Mouse (Mus musculus): ENCODE results near the gene St8sia2. TPM values are rescaled to one million over a fixed set of nuclear protein-coding genes. Genes with fewer than 3 reads are reported as not detected.
"Not testable (repeated sequence)": the region's sequence is repeated elsewhere in the genome, so short reads cannot be mapped to it uniquely, and the experiment has no call there.

The St8sia2 gene
- total and polyA plus RNA-seq, 3 experiments: 0.11 to 0.44 (median 0.37) TPM

DNA sequence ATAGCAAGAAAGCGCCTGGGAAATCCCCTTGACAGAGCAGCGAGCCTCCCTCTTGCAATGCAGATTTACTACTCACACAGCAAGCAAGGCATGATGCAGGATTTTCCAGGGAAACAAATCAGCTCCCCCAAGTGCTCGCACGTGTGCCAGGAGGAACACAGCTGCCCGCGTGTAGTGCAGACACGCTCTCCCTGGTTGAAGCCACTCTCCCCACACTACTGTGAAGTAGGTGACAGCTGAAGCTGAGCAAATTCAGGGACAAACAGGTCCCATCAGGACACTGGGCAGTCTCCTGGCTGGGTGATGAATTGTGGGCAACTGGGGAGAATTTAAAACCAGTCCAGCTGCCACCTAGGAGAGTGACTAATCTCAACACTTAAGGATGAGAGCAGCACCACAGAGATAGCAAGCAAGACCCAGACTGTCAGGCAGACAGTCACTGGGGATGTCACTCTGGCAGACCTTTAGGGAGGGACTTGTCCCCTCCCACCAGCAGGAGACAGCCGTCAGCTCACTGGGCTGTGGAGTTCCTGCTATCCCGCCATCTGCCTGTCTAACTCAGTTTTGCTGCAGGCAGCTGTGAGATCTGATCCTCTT, 6.6 kb downstream of the St8sia2 start:
- Histone ChIP-seq H3K9ac (ENCODE audit: low read depth, low read length) (no peak overlapping the region), H3K4me1 (ENCODE audit: control insufficient read depth, insufficient read depth, low read length) (peaks cover 1% of the 10 kb centered on the region; the same call in 1 of the 2 replicates), H3K79me2 (replicated peaks; ENCODE audit: control insufficient read depth, insufficient read depth, low read length) (no peaks in the 10 kb centered on the region), H3K27me3 (ENCODE audit: control insufficient read depth, insufficient read depth, low read length) (no peaks in the 10 kb centered on the region), H3K36me3 (ENCODE audit: control insufficient read depth, insufficient read depth, low read length) (no peaks in the 10 kb centered on the region), H3K27ac (no peak overlapping the region), H3K4me3 (no peak overlapping the region)
- no peak for DNase-seq
- no peak for TF ChIP-seq CTCF (IDR thresholded peaks at IDR 0.05)
- no peak for TF ChIP-seq EP300 (IDR thresholded peaks at IDR 0.05; ENCODE audit: insufficient read depth, low read depth, low read length)
- no peak for TF ChIP-seq POLR2A (IDR thresholded peaks at IDR 0.05; ENCODE audit: insufficient read depth, low read depth, low read length)
- intact Hi-C loops (cut with DNase I): no loop called here
- WGBS: 15% methylated on average over 9 of the region's 9 CpGs

DNA sequence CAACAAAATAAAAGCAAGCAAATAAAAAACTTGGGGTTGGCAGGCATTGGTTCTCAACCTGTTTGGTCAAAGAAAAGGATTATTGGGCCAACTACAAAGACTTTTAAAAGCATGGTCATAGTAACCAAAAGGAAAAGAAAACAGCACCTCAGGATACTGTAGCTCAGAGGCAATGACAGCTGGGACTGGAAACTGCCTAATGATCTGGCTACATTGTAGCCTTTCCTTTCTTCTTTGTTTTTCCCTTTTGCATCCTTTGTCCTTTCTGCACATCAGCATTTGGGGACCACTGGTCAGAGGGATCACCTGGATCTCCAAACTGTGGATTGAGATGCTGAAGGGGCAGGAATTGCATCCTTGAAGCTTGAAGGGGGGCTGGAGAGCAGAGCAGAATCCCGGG, 7.1 kb downstream of the St8sia2 start:
- H3K4me1 ChIP-seq (ENCODE audit: control insufficient read depth, insufficient read depth, low read length): peaks cover 1% of the 10 kb centered on the region; the same call in 1 of the 2 replicates
- H3K9ac ChIP-seq (ENCODE audit: low read depth, low read length): no peak overlapping the region
- no peaks in the 10 kb centered on the region for H3K36me3 ChIP-seq (ENCODE audit: control insufficient read depth, insufficient read depth, low read length)
- TF ChIP-seq EP300 (IDR thresholded peaks at IDR 0.05; ENCODE audit: insufficient read depth, low read depth, low read length) (no peak), POLR2A (IDR thresholded peaks at IDR 0.05; ENCODE audit: insufficient read depth, low read depth, low read length) (no peak), CTCF (IDR thresholded peaks at IDR 0.05) (no peak)
- no peaks in the 10 kb centered on the region for H3K27me3 ChIP-seq (ENCODE audit: control insufficient read depth, insufficient read depth, low read length)
- DNase-seq: no peak
- no peak overlapping the region for H3K4me3 ChIP-seq
- H3K79me2 ChIP-seq (replicated peaks; ENCODE audit: control insufficient read depth, insufficient read depth, low read length): no peaks in the 10 kb centered on the region
- H3K27ac ChIP-seq: no peak overlapping the region
- WGBS: 6% methylated on average over 1 of the region's 1 CpGs
- intact Hi-C loops (cut with DNase I): no loop called here

DNA sequence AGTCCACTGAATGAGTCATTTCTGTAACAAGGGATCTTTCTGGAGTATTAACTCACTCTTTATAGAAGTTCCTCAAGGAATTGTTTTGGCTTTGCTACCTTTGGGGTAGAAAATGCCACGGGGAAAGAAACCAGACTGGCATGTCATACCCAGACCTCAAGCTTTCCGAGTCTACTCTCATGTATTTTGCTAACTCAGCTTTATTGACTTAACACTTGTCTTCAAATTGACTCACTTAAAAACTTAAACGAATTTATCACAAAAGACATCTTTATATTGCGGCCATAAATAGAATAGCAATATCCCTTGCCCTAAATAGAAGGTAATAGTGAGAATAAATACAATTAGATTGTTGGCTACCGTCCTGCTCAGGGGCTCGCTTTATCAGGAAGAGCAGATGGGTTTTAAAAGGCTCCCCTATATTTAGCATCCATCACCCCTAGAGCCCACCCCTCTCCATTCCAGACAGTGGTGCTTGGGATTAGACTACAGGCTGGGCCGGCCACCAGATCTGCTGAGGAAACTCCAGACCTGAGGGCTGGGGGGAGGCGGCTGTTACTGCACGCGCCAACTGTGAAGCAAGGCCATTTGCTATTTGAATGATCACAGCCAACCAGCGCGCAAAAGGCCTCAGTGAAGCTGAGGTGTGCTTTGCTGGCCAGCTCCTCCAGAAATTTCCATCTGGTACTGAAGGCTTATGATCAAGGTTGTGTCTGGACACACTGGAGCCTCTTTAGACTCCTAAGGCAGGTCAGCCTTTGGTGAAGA, 12.6 kb downstream of the St8sia2 start:
- Histone ChIP-seq H3K27ac (no peak overlapping the region), H3K4me3 (no peak overlapping the region), H3K4me1 (ENCODE audit: control insufficient read depth, insufficient read depth, low read length) (no peaks in the 10 kb centered on the region; the same call in 1 of the 2 replicates), H3K9ac (ENCODE audit: low read depth, low read length) (no peak overlapping the region), H3K27me3 (ENCODE audit: control insufficient read depth, insufficient read depth, low read length) (no peaks in the 10 kb centered on the region), H3K36me3 (ENCODE audit: control insufficient read depth, insufficient read depth, low read length) (no peaks in the 10 kb centered on the region), H3K79me2 (replicated peaks; ENCODE audit: control insufficient read depth, insufficient read depth, low read length) (no peaks in the 10 kb centered on the region)
- intact Hi-C loops (cut with DNase I): no loop called here
- WGBS: 73% methylated on average over 12 of the region's 12 CpGs
- no peak for DNase-seq
- no peak for TF ChIP-seq CTCF (IDR thresholded peaks at IDR 0.05)
- TF ChIP-seq POLR2A (IDR thresholded peaks at IDR 0.05; ENCODE audit: insufficient read depth, low read depth, low read length): no peak
- TF ChIP-seq EP300 (IDR thresholded peaks at IDR 0.05; ENCODE audit: insufficient read depth, low read depth, low read length): no peak

DNA sequence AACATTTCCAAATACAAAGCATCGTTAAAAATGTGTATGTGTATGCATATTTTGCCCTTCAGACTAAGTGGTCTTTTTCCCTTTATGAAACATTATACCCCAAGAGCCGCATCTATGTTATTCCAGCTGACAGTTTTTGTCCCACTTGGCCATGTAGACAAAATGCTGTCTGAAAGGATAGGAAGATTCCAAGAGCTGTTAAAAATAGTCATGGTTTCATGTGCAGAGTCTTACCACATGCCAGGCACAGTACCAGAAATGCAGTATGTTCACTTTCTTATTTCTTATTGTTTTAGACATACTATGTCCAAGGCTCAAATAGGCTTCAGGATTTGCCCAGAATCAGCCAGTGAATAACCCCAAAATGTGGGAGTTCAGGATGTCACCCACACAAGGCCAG, 24.1 kb downstream of the St8sia2 start:
- intact Hi-C loops (cut with DNase I): no loop called here
- no peak for TF ChIP-seq CTCF (IDR thresholded peaks at IDR 0.05)
- no peak for TF ChIP-seq POLR2A (IDR thresholded peaks at IDR 0.05; ENCODE audit: insufficient read depth, low read depth, low read length)
- TF ChIP-seq EP300 (IDR thresholded peaks at IDR 0.05; ENCODE audit: insufficient read depth, low read depth, low read length): no peak
- H3K27ac ChIP-seq: no peak overlapping the region
- DNase-seq: no peak
- no peaks in the 10 kb centered on the region for H3K4me1 ChIP-seq (ENCODE audit: control insufficient read depth, insufficient read depth, low read length)
- H3K27me3 ChIP-seq (ENCODE audit: control insufficient read depth, insufficient read depth, low read length): no peaks in the 10 kb centered on the region
- H3K4me3 ChIP-seq: no peak overlapping the region
- H3K36me3 ChIP-seq (ENCODE audit: control insufficient read depth, insufficient read depth, low read length): no peaks in the 10 kb centered on the region
- H3K79me2 ChIP-seq (replicated peaks; ENCODE audit: control insufficient read depth, insufficient read depth, low read length): no peaks in the 10 kb centered on the region
- WGBS: 81% methylated on average over 2 of the region's 2 CpGs
- H3K9ac ChIP-seq (ENCODE audit: low read depth, low read length): no peak overlapping the region

DNA sequence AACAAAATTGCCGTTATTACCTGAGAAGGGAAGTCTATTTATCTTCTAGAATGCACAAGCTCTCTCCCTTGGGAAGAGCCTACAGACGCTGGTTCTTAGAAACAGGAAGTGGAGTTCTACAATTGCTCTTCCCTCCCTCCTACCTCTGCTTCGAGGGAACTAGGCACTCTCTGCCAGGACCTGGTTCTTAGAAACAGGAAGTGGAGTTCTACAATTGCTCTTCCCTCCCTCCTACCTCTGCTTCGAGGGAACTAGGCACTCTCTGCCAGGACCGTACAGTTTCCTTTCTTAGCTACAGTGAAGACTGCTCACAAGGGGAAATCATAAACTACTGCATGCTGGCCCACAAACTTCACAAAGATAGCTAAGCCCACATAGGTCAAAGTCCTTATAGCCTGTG, 41.3 kb downstream of the St8sia2 start:
- H3K4me1 ChIP-seq (ENCODE audit: control insufficient read depth, insufficient read depth, low read length); DNase-seq; H3K27me3 ChIP-seq (ENCODE audit: control insufficient read depth, insufficient read depth, low read length); H3K9ac ChIP-seq (ENCODE audit: low read depth, low read length); H3K36me3 ChIP-seq (ENCODE audit: control insufficient read depth, insufficient read depth, low read length); H3K79me2 ChIP-seq (replicated peaks; ENCODE audit: control insufficient read depth, insufficient read depth, low read length); intact Hi-C loops (cut with DNase I); H3K27ac ChIP-seq; H3K4me3 ChIP-seq: not testable (repeated sequence)
- WGBS: 15% methylated on average over 5 of the region's 5 CpGs

DNA sequence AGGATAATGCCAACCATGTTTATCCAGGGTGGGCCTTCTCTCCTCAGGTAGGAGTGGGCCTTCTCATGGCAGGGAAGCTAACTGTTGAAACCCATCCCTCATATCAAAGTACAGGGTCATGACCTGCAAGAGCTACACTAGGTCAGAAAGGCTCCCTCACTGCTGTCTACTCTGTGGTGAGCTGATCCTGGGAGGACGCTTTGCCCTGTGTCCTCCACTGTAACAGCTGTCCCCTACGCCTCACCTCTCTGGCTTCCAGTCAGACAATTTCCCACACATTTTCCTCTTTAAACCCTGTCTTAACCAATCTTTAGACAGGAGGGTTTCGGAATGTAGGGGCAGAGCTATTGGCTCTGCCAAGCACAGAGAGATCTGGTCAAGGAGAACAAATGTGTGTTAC, 48.3 kb downstream of the St8sia2 start:
- TF ChIP-seq EP300 (IDR thresholded peaks at IDR 0.05; ENCODE audit: insufficient read depth, low read depth, low read length) (no peak), POLR2A (IDR thresholded peaks at IDR 0.05; ENCODE audit: insufficient read depth, low read depth, low read length) (no peak), CTCF (IDR thresholded peaks at IDR 0.05) (no peak)
- Histone ChIP-seq H3K79me2 (replicated peaks; ENCODE audit: control insufficient read depth, insufficient read depth, low read length) (no peaks in the 10 kb centered on the region), H3K9ac (ENCODE audit: low read depth, low read length) (no peak overlapping the region), H3K4me1 (ENCODE audit: control insufficient read depth, insufficient read depth, low read length) (no peaks in the 10 kb centered on the region), H3K4me3 (no peak overlapping the region), H3K27ac (no peak overlapping the region), H3K27me3 (ENCODE audit: control insufficient read depth, insufficient read depth, low read length) (no peaks in the 10 kb centered on the region), H3K36me3 (ENCODE audit: control insufficient read depth, insufficient read depth, low read length) (no peaks in the 10 kb centered on the region)
- 96% methylated on average over 3 of the region's 3 CpGs for WGBS
- no peak for DNase-seq
- intact Hi-C loops (cut with DNase I): no loop called here
